Mouse (Mus musculus): ENCODE data around the gene Tmem253.

The Tmem253 gene

DNA sequence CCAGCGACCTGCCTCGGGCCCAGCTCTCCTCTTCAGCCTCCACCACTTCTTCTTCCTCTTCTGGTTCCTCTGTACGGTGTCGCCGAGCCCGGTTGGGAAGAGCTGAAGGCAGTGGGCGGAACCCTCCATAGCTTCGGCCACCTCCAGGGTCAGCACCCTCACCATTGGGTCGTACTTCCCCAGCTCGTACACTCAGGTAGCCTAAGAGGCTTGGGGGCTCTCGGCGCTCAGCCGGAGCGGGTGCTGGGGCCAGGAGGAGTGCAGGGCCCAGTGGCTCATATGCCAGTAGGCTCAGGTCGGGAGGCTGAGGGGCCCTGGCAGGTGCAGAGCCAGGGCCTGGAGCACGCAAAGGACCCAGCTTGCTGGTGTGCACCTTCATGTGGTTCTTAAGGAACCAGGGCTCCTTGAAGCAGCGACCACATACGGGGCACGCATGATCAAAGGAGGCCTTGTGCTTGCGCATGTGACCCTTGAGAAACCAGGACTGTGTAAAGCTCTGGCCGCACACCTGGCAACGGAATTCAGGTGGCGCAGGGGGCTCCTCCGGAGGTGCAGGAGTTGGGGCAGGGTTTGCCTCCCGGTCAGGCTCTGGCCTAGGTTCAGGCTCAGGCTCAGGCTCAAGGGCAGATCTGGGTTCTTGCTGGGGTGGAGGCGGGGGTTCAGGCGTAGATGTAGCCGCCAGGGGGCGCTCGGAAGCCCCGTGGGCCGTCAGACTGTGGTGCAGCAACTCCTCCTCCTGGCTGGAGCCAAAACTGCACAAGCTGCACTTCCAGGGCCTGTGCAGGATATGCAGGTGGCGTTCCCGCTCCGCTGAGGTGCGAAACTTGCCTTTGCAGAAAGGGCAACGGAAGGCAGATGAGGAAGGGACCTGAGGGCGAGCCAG, 6.9 kb upstream of the Tmem253 start:
- peak; percentile 97 for DNase-seq

DNA sequence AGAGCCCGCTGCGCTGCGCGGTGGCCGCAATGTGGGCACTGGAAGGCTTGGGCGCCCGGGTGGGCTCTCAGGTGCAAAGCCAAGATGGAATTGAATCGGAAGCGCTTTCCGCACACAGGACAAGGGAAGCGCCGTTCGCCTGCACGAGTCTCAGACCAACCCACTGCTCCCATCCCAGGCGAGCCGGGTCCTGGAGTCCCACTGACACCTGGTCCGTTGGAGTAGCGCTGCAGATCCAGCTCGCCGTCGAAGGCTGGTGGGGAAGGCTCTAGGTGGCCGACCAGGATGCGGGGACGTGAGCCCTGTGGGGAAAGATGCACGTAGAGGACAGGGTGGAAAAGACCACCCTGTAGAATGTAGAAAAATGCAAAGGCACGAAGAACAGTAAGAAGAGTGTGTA, 6.1 kb upstream of the Tmem253 start:
- no peak for DNase-seq

DNA sequence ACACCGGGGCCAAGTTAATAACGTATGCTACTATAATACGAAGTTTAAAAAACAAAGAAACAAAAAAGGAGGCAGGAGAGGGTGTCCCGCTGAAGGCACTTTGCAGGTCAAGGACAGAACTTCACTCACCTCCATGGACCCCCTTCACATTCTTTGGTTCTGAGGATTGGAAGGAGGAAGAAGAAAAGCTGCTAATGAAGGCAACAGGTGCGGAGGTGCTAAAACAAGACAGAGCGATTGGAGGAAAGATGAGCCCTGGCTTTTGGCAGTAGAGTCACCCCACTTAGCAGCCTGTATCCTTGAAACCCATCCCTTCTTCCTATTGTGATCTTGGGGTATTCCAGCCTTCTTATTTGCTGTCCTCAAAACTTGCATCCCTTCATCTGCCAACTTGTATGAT, 5.6 kb upstream of the Tmem253 start:
- DNase-seq = no peak

DNA sequence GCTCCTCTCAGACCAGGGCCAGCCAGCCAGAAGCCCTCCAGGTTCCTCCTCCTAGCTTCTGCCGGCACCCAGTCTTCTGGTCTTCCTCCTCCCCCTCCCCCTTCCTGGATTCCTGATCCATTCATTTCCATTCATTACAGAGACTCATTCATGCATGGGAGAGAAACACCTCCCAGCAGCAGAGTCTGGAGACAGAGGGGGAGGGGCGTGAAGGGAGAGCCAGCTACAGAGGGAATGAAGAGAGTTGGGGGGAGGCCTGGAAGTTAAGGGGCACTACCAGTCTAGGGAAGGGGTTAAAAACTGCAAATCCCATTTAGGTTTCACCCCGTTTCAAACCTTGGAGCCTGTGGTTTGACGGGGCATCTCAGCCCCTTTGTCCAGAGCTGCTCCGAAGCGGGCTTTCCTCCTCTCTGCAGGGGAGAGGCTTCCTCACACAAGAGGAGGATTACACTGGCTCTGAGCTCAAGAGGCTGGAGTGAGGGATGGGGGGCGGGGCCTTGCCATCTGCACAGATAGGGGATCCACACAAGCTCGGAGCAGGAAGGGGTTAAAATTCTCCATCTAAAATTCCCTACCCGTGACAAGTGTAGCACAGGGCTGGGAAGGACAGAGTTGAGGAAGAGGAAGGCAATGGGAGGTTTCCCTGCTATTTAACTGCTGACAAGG, 4.9 kb upstream of the Tmem253 start:
- no peak for DNase-seq

DNA sequence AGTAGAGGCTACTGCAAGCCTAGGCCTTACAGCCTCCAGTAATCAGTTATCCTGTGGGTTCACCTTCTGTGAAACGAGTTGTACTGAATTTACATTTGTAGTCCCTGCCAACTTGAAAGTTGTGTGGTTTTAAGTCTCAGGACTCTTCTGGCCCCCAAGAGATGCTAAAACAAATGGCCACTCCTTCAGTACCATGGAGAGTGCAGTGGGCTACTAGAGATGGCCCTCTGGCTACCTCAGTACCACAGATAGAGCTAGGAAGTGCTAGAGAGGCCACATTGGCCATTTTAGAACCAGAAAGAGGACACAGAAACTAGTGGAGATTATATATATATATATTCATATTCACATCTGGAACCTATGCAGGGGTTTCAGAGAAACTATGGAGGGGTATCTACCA, 3.8 kb upstream of the Tmem253 start:
- DNase-seq = no peak

DNA sequence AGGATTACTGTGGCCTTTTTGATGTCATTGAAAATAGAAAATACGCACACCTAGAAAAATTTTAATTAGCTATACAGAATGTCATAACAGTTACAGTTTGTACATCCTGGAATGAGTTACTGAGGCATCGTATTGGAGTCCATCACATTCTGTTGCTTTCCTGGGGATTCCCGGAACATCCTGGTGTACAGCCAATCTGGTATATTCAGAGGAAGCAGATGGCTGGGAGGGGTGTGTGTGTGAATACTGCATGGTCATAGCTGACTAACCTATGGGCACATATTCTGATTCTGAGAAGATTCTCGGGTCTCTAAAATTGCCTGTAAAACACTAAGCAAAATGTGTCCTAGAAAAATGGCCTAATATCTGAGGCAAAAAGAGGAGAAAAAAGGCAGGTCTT, 3.4 kb upstream of the Tmem253 start:
- DNase-seq = no peak

DNA sequence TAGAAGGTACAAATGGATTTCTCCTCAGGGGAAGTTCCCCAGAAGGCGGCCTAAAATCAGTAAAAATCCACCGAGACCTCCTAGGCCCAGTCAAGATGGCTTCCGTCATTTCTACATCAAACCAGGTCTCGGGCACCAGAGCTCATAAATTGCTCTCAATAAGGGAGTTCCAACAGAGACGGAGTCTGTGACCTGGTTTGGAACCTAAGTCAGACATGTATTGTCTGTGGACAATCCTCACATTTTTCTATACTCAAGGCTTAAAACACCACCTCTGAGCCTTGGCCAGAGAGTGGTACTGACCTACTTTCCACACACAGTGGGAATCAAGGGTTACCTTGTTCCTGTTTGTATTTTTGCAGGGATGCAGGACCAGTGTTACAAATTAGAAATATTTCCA, 2.9 kb upstream of the Tmem253 start:
- DNase-seq = no peak

DNA sequence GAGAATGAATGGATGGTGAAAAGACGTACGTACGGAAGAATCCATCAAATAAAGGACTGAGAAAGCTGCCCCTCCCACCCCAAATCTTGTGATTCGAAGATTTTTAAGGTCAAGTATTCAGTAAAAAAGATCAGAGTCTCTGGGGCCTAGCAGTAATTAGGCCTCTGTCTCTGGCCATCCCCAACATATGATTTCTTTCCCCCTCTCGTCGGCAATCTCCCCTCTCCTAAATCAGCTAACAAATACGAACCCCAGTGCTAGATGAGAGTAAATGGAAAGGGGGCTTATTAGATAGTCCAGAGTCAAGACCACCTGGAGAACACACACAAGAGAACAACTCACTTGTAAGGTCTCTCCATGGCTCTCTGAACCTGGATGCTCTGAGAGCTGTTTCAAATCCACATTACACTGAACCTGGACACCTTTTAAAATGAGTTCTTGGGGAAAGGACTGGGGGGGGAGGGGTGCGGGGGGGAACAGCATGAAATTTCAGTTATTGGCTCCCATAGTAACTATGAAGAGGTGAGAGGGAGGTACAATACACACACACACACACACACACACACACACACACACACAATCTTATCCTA, 2.3 kb upstream of the Tmem253 start:
- no peak for DNase-seq

DNA sequence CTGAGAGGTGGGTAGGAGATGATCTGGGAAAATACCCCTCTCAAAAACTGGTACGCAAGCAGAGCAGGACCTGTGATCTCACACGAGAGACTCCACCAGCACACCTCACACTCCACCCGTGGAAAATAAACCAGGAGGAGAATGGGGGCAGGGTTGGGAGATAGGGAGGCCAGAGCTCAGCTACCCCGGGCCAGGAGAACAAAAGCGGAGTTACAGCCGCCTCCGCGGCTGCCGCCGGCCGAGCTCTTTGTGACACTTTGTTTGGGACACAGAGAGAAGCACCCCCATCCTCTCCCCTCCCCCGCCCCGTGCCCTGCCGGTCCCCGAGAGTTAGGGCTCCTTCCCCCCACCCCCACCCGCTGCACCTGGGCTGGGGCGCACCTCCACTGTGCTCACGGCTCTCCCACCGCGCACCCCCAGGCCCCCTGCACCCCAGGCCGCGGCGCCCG, 1.7 kb upstream of the Tmem253 start:
- DNase-seq = peak; percentile 87

DNA sequence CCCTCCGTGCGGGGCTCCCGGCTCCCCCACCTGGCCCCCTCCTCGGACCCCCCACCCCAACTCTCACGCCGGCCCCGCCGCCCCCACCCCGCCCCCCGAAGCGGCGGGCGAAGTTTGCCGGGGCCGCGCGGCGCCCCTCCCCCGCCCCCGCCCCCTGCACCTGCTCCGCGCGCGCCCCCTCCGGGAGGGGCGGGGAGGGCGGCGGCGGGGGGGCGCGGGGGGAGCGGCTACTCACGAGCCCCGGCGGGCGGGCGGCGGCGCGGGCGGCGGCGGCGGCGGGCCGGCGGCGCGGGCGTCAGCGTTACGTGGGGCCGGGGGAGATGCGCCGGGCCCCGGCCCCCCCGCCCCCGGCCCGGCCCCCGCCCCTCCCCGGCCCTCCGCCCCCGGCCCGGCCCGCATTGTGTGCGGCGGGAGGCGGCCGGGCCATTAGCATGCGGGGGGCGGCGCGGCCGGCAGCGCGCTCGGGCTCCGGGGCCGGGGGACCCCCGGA, 1.1 kb upstream of the Tmem253 start:
- DNase-seq = no peak

DNA sequence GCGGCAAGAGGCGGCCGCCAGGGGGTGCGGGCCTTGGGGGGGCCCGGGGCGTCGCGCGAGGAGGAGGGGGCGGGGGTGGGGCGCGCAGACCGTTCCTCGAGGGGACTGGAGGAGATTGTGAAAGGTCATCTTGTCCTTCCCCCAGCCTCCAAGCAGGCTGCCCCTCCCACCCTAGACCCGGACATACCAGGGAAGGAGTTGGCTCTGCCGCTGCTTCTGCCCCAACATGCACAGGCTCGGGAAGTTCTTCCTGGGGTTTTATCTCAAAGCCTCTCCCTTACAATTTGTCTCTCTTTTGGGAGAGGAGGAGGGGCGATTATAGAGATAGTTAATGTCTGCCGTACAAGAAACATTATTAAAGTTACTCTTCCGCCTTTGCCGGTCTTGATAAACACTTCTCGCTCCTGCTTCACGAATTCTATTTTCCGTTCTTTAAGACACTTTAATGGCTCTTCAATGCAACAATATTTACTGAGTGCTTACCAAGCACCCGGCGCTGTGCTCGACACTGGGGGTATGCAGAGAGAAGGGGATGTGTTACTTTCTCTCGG, 622 bp upstream of the Tmem253 start:
- DNase-seq = peak; percentile 50

DNA sequence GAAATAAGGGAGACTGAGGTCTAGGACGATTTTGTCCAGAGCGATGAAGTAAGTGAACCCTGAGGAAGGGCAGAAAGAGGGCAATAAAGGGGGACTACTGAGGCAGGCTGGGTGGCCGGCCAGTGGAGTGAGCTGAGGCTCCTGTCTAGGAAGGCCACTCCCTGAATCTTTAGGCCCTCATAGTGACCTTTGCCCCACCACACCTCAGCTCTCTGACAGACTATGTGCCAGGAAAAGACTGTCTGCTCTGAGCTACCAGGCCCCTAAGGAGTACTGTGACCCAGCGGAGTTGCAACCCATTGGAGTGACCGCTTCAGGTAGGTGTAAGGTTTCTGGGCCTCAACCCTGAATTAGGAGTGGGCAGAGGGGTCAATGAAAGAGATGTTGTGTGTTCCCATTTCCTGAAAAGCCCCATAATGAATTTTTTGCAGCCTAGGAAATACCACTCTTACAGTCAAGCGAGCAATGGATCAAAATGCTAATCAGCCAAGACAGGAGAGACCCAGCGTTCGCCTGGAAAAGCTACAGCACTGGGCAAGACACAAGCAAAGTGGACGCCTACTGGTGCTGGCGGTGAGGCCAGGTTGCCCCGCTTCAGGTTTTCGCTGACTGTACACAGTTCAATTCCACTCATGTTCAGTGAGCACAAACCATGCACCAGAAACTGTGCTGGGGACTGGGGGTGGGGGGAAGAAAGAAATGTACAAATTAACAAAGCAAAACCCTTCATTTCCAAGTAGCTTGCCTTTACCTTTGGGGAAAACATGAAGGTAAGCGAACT, 1.4 kb downstream of the Tmem253 start:
- no peak for DNase-seq

DNA sequence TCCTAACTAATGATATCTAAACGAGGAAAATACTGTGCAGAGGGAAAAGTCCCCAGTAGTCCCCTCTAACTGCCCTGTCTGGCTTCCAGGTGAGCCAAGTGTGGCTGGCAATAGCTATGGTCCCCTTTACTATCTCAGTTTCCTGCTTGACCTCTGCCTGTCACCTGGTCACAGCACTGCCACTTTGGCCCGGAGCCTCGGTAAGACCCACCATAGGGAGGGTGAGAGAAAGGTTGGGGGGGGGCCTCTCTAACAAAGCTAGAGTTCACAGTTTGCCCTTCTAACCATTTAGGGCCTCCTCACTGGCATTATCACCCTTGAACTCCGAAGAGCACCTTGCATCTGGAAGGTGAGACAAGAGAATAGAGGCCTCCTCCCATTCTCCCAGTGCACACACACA, 2.2 kb downstream of the Tmem253 start:
- no peak for DNase-seq

DNA sequence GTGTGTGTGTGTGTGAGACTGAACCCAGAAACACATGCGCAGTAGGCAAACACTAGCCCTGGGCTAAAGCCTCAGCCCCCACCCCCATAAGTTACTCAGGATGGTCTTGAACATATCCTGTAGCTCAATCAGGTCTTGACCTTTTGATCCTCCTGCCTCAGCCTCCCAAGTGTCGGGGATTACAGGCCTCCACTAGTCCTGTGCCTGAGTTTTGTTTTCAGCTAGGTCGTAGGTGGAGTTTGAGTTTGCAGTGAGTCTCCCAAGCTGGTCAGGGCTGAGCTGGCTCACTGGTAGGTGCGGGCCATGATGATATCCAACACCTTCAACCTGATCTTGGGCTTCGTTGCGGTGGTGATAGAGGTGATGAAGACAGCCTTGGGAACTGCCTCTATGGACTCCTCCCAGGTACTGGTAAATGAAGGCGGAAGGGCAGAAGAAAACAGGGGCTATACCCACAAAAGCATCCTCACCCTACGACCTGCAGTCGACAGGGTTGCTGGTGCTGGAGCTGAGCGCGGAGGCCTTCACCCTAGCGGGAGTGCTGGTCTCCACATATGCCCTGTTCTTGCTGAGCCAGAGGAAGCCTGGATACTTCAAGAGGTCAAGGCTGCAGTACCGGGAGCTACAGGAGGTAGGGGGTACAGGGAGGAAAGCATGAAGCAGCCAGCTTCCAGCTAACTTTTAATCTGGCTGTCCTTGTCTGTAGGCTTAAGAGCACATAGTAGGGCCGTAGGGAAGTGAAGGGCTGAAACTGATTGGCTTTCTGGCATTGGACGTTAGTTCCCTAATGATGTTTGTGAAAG, 3.0 kb downstream of the Tmem253 start:
- no peak for DNase-seq

DNA sequence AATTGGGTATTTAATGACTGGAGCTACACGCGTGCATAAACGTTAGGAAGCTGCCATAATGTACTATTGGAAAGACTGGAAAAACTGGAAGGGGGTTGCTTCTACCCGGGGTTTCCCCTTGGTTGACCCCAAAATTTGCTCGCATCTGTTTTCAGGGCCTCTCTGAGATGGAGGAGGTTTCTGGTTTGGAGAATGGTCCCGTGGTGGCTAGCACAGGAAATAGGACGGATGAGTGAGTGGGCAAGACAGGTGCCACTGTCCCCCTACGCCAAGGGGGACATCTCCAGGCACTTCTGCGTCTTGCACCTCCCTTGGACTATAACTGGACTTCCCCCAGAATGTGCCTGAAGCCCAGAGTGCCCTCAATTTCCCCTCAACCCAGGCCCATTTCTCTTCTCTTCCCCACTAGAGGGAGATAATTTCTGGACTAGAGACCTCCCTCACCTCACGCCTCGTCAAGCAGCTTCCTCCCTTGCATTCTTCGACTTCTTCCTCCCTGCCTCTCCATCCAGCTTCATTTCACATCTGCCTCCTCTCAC, 3.7 kb downstream of the Tmem253 start:
- DNase-seq = no peak

DNA sequence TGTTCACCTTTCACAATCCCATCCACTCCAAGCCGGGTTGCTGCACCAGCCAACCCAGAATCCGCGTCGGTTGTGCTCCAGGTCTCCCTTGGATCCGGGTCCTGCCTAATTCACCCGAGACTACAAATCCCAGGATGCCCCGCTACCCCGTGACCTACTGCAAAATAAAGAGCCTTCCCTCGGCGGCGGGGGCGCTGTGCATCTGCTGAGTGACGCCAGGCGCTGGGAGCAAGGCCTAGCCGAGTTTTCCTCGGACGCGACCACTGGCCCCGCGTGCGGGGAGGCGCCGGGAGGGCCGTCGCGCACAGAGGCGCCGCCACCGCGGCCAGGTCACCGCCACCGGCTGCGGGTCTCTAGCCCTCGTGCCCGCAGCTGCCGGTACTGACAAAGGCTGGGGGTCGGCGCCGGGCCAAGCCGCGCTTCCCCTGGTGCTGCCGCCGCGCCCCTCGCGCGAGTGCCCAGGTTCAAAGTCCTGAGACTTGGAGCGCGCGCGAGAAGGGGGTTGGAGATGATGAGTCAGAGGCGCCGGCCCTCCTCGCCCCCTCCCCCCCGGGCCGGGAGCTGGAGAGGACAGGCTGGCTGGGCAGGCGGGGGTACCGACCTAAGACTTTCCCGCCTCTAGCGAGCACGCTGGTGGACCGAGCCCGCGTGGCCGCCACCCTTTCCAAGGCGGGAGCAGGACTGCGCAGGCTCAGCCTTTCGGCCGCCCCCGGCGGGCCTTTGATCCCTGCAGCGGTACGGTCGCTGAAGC, 4.3 kb downstream of the Tmem253 start:
- peak; percentile 98 for DNase-seq

DNA sequence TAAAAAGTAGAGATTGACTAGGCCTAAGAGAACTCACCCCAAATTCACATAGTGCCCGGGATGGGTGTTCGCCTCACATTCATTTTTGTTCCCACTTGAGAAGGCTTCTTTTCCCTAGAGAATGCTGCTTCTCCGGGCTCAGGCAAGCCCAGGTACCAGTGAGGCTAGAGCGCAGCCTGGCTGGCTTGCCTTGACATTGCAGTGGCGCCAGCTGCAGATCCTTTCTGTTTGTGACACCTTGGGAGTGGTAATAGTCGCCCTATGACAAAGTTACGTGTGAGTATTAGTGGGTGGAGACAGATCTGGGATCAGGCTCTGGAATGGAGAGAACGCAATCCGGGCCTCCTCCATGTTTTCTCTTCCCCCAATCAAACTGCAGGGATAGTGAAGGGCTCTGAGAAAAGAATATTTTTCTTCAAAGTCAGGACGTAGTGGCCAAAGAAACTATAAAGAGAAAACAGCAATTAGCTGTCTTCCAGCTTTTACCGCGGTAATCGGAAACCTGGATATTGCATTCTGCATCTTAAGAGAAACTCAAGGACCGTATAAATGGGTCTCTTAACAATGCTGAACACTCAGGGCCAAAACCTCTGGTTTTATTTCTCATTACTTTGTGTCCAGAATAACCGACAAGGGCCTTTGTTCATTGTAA, 5.2 kb downstream of the Tmem253 start, which contains the start of gene Zfp219:
TSS of gene Zfp219 (minus strand) at position 248 of the 652 bp plus-strand sequence.
- DNase-seq = peak; percentile 80

DNA sequence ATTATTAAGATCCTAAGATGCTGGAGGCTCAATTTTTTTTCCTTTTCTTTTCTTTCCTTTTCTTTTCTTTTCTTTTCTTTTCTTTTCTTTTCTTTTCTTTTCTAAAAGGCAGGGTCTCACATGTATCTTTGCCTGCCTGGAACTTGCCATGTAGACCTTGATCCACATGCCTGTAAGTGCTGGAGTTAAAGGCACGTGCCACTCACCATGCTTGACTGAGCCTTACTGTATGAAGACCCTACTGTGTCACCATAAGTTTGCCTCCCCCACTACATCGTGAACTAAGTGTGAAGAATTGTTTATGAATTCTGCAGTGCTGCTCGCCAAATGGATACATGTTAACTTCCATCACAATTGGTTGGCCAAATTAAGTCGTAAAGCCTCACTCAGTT, 5.7 kb downstream of the Tmem253 start:
- DNase-seq = no peak

DNA sequence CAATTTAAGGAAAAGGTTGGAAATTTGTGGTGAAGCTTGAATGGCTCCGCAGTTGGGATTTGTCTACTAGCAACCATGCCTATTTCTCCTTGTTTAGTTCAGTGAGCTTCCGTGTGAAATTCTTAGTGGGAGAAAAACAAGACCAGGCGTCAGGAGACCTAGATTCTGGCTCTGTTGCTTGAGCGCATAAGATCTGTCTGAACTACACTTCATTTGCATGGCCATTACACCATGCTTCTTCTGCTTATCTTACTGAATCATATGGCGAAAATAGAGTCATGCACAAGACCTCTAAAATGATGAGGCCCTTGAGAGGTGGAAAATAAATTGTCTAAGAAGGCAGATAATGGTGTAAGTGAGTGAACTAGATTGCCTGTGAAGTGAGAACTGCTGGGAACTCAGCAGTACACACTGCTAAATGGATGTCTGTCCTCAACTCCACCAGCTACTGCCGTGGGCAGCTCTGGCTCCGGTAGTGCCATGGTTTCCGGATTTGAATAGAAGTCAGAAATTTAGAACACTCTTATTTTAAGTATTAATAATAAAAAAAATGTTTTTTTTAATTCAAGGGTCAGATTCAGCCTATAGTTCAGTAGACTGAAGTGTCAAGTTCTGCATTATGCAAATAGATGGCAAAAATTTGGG, 6.2 kb downstream of the Tmem253 start:
- DNase-seq = no peak

All from thymus, postnatal 25 days (tissue).